Mouse (Mus musculus): ENCODE results near the gene Srpk2.
"Not testable (repeated sequence)": the region's sequence is repeated elsewhere in the genome, so short reads cannot be mapped to it uniquely, and the experiment has no call there.

The Srpk2 gene

GRCm38 (mm10) chr5:23507210-23507609, 177.2 kb downstream of the Srpk2 start:
- no peak for DNase-seq (ENCODE audit: low spot score in 2 of 2)

- DNase-seq (ENCODE audit: low spot score in 2 of 2), result no peak
These were observed 178.8 kb downstream of the Srpk2 start for GRCm38 (mm10) chr5:23505578-23505977.

GRCm38 (mm10) chr5:23502317-23502937, 182.0 kb downstream of the Srpk2 start:
- DNase-seq (ENCODE audit: low spot score in 2 of 2), result no peak

- no peak for DNase-seq (ENCODE audit: low spot score in 2 of 2)
These were observed 182.7 kb downstream of the Srpk2 start for GRCm38 (mm10) chr5:23501582-23502316.

DNA sequence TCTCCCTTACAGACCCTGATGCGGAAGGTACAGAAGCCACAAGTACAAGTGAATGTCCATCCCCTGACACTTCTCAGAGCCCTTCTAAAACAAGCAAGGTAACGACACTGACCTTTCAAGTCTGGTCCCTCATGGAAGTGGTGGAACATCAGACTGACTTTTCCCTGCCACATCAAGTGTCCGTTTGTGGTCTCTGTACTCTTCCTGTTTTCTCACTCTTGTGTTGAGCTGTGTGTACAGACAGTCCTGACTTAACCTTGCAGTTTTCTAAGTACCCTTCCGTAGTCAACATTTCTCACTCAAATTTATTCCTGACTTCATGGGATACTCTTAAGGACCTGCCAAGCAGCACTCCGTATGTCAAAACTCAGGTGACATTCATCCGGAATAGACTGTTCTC, 183.7 kb downstream of the Srpk2 start:
- no peak for DNase-seq (ENCODE audit: low spot score in 2 of 2)

GRCm38 (mm10) chr5:23499257-23499656, 185.2 kb downstream of the Srpk2 start:
- no peak for DNase-seq (ENCODE audit: low spot score in 2 of 2)

DNA sequence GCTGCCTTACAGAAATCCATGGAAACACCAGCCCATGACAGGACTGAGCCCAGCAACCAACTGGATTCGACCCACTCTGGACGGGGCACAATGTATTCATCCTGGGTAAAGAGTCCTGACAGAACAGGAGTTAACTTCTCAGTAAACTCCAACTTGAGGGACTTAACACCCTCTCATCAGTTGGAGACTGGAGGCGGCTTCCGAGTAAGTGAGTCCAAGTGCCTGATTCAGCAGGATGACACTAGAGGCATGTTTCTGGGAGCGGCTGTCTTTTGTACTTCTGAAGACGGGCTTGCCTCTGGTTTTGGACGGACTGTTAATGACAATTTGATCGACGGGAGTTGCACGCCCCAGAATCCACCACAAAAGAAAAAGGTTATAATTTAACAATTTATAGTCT, 186.5 kb downstream of the Srpk2 start:
- no peak for DNase-seq (ENCODE audit: low spot score in 2 of 2)

- DNase-seq (ENCODE audit: low spot score in 2 of 2), result no peak
These were observed 187.5 kb downstream of the Srpk2 start for GRCm38 (mm10) chr5:23496933-23497332.

DNA sequence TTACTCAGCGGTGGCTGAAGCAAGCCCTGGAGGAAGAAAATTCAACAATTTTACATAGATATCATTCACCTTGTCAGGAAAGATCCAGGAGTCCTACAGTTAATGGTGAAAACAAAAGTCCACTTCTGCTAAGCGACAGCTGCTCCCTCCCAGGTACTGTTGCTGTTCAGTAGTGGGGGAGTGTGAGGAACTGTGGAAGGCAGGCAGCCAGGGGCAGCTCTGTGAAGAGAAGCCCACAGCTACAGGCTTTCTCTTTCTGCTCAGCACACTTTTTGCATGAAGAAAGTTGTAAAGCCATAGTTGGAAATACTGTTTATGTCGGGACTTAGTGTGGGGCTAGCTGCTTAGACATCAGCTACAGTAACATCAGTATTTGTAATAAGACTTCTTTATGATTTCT, 188.0 kb downstream of the Srpk2 start:
- DNase-seq (ENCODE audit: low spot score in 2 of 2), result no peak

DNA sequence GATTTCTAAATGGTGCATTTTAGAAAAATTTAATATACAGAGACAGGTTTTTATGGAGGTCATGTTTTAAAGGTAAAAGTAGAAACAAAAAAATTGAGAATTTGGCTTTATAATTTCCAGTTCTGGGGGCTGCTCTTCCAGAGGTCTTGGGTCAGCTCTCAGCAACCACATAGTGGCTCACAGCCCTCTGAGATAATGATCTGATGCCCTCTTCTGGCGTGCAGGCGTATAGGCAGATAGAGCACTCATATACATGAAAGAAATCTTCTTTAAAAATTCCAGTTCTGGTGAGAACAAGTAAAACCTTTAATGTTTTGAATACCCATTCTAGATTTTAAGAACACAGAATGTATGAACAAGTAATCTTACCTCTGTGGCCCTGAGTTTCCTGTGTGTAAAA, 193.6 kb downstream of the Srpk2 start:
- DNase-seq (ENCODE audit: low spot score in 2 of 2), result no peak

DNA sequence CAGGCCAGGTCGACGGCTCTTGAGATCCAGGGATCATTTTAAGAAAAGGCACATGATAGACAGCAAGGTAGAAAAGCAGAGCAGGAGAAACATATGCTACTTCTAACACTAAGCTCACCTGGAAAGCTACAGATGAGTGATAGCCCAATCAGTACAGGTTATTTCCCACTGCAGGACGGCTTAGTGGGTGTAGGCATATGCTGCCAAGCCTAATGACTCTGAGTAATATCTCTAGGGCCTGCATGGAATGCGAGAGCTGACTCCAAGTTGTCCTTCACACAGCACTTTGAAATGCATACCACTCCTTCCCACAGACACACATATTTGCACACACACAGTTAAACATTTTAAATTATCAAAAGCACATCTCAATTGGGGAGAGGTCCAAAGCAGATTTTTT, 195.2 kb downstream of the Srpk2 start:
- DNase-seq (ENCODE audit: low spot score in 2 of 2), result no peak

DNA sequence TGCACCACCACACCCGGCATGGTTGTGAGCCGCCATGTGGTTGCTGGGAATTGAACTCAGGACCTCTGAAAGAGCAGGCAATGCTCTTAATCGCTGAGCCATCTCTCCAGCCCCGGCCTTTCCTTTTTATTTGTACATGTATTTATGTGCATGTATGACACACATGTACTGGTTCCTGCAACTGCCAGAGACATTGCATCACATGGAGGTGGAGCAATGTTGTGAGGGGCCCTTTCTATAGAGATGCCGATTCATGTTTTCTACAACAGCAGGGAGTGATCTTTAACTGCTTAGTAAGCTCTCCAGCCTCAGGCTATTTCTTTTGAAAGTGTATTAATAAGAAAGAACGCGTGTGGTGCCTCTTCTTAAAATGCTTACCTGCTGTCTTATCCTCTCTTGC, 200.6 kb downstream of the Srpk2 start:
- no peak for DNase-seq (ENCODE audit: low spot score in 2 of 2)

- DNase-seq (ENCODE audit: low spot score in 2 of 2), result no peak
These were observed 211.1 kb downstream of the Srpk2 start for GRCm38 (mm10) chr5:23473098-23473873.

DNA sequence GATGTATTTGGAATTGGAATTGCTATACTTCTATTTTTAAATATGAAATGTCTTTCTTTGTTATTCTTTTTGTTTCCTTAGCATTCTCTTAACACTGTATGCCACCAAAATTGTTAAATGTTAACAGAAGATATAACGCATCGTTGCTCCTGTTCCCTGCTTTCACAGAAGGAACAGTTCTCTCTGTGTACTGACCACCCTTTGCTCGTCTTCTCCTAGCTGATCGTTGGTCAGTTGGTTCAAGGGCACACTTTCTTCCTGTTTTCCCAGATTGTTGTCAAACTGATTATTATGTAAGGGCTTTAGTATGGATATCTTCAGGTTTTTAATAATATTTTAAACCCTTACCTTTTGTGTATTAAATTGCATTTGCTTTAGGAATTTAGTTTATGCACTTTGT, 217.9 kb downstream of the Srpk2 start:
- no peak for DNase-seq (ENCODE audit: low spot score in 2 of 2)

- no peak for DNase-seq (ENCODE audit: low spot score in 2 of 2)
These were observed 219.7 kb downstream of the Srpk2 start for GRCm38 (mm10) chr5:23464743-23465142.

GRCm38 (mm10) chr5:23464247-23464646, 220.2 kb downstream of the Srpk2 start:
- no peak for DNase-seq (ENCODE audit: low spot score in 2 of 2)

- DNase-seq (ENCODE audit: low spot score in 2 of 2), result no peak
These were observed 222.7 kb downstream of the Srpk2 start for GRCm38 (mm10) chr5:23461688-23462087.

DNA sequence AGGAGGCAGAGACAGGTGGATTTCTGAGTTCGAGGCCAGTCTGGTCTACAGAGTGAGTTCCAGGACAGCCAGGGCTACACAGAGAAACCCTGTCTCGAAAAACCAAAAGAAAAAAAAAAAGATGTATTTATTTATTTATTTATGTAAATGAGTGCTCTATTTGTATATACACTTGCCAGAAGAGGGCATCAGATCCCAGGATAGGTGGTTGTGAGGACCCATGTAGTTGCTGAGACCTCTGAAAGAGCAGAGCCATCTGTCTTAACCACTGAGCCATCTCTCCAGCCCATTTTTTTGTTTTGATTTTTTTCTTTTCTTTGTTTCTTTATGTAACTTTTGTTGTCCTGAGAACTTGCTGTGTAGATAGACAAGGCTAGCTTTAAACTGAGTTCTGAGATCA, 230.9 kb downstream of the Srpk2 start:
- DNase-seq (ENCODE audit: low spot score in 2 of 2), result not testable (repeated sequence)
